Mouse (Mus musculus): ENCODE measurements around the gene Sdad1.

- TF ChIP-seq MAX (IDR thresholded peaks at IDR 0.05; ENCODE audit: low read length), result no peak
- TF ChIP-seq GABPA (IDR thresholded peaks at IDR 0.05; ENCODE audit: insufficient replicate concordance, low read depth, low read length), result no peak
- TF ChIP-seq MXI1 (IDR thresholded peaks at IDR 0.05; ENCODE audit: low read depth, low read length), result no peak
Measured at GRCm38 (mm10) chr5:92262646-92263045, 47.6 kb downstream of the Sdad1 start.

All from CH12.LX (cell line).